Mouse (Mus musculus): ENCODE results near the gene Fam107b. TPM values are rescaled to one million over a fixed set of nuclear protein-coding genes. Genes with fewer than 3 reads are reported as not detected.
A peak's percentile ranks its signal among the peaks of the same experiment; 100 is the strongest.

Fam107b gene
- polyA plus RNA-seq, 1 experiment from 2014 or later: 39.1 TPM

DNA sequence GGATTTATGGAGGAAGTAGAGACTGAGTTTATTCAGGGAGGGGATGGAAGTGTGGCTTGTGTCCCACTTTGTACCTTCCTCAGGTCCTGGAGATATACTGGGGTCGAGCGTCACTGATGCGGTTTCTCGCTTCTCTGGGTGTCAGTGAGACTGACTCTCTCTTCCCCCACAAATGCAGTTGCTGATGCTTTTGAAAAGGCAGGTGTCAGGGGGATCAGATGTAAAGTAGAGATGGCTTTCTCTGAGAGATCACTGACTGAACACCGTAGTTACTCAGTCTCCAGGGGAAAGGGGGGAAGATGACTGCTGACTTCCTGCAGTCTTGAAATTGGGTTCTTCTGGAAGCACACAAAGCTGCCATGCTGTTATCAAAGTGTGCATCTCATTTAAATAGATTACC lies 185.6 kb downstream of the Fam107b start:
- 79% methylated on average over 5 of the region's 5 CpGs for WGBS
- Histone ChIP-seq H3K36me3 (no peaks in the 10 kb centered on the region), H3K27ac (0 out of 2 replicates have a peak overlapping the region, but pooled peaks have one; percentile 32), H3K4me2 (replicated peaks) (no peak overlapping the region), H3K9ac (replicated peaks) (no peak overlapping the region), H3K4me1 (replicated peaks) (peaks cover 50% of the 10 kb centered on the region), H3K27me3 (no peaks in the 10 kb centered on the region), H3K9me3 (no peaks in the 10 kb centered on the region), H3K4me3 (replicated peaks) (no peak overlapping the region)
- ATAC-seq: no peak

DNA sequence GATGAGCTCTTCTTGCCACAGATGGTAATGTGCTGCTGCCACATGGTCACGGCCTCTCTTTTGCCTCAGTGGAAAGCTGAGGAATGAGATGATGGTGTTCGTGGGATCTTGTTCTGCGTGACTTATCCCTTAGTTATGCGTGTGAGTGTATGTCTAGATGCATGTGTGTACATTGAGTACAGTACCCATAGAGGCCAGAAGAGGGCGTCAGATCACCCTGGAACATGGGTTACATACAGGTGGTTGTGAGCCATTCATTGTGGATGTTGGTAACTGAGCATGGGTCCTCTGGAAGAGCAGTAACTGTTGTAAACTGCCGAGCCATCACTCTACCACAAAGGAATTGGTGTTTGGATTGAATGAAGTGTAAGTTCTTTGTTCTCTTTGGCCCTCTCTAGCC lies 188.1 kb downstream of the Fam107b start:
- H3K36me3 ChIP-seq: no peaks in the 10 kb centered on the region

DNA sequence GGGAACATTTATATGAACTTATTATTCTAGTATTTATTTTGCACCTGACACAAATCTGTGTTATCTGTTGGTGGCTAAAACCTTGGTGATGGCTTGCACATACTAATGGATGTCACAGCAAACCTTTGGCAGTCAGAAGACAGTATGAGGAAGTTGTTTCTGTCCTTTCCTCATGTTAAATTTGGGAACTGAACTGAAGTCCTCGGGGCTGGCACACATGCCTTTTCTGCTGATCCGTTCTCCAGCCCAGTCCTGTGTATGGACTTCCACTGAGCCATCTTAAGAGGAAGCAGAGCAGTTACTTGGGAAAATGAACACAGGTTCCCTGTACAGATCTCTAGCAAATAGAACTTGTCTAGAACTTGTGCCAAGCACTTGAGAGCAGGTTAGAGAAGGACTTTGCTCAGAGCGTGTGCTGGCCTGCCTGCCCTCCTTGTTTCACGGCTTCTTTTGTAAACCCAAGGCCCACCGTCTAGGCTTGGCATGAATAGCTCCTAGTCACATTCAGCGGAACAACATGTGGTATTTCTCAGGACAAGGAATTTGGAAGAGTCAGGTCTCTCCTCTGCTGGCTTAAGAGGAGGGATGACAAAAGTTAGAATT lies 190.0 kb downstream of the Fam107b start:
- 80% methylated on average over 6 of the region's 6 CpGs for WGBS
- no peak for ATAC-seq
- no peak overlapping the region for H3K4me2 ChIP-seq (replicated peaks)
- H3K27ac ChIP-seq: no peak overlapping the region
- no peaks in the 10 kb centered on the region for H3K27me3 ChIP-seq
- no peaks in the 10 kb centered on the region for H3K9me3 ChIP-seq
- no peaks in the 10 kb centered on the region for H3K36me3 ChIP-seq
- H3K4me3 ChIP-seq (replicated peaks): no peak overlapping the region
- H3K4me1 ChIP-seq (replicated peaks): peaks cover 23% of the 10 kb centered on the region
- H3K9ac ChIP-seq (replicated peaks): no peak overlapping the region

More for the DNA sequence above, 188.1 kb downstream of the Fam107b start:
- H3K9me3 ChIP-seq: no peaks in the 10 kb centered on the region
- no peak overlapping the region for H3K4me3 ChIP-seq (replicated peaks)
- H3K27me3 ChIP-seq: no peaks in the 10 kb centered on the region
- H3K27ac ChIP-seq: no peak overlapping the region
- no peak overlapping the region for H3K4me2 ChIP-seq (replicated peaks)
- peaks cover 40% of the 10 kb centered on the region for H3K4me1 ChIP-seq (replicated peaks)
- ATAC-seq: no peak
- 91% methylated on average over 6 of the region's 6 CpGs for WGBS
- no peak overlapping the region for H3K9ac ChIP-seq (replicated peaks)

DNA sequence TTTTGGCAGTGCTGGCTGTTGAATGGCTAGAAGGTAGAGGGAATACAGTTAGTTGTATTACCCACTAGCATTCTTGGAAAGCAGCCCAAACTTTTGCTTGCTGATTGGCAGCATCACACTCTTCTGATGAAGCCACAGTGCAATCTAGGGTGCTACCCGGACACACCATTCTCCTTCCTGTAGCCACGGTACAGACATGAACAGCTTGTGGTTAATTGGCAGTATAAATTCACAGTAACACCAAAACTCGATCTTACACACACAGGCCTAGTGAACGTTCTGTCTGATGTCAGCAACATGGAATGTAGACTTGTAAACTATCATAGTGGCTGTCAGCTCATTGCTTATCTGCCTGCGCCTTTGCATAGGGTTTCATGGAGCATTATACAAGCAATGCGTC lies 193.8 kb downstream of the Fam107b start:
- Histone ChIP-seq H3K36me3 (no peaks in the 10 kb centered on the region), H3K4me2 (replicated peaks) (no peak overlapping the region), H3K4me1 (replicated peaks) (0 out of 2 replicates have a peak, but pooled peaks cover 5% of the 10 kb centered on the region), H3K4me3 (replicated peaks) (no peak overlapping the region), H3K9ac (replicated peaks) (no peak overlapping the region), H3K27ac (no peak overlapping the region), H3K27me3 (no peaks in the 10 kb centered on the region), H3K9me3 (no peaks in the 10 kb centered on the region)
- ATAC-seq: no peak
- 85% methylated on average over 6 of the region's 6 CpGs for WGBS

DNA sequence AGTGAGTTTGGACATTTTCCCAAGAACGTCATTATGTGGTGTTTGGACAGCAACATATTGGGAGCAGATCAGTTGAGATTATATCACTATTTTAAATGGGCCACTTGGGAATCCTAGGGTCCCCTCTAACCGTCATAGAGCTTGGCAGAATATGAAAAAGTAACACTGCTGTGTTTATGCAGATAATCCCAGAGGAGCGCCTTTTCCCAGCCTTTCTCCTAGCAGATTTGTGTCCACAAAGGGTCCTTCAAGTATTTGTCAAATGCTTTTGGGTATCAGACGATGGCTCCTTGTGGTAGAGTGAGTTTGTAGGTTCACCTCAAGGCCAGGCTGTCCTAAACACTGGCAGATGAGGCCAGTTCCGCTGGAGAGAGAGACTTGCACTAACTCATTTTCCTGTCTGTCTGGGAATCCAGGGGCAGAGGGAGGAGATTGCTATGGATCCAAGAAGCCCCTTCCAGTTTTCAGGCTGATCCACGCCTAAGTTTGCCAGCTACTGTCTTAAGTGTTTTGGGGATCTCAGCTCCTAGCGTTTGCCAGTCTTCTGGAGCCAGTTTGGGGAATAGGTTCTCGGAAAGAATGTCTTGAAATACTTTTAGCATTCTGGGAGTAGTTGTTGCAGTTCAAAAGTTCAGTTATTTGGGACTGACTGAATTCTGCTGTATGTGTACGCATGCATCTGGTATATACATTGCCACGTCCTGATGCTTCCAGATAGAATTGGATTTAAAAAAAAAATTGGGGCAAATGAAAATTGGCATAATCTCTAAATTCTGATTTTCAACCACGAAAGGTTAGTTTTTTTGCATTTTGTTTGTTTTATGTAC lies 195.9 kb downstream of the Fam107b start:
- Histone ChIP-seq H3K4me2 (replicated peaks) (no peak overlapping the region), H3K36me3 (no peaks in the 10 kb centered on the region), H3K4me1 (replicated peaks) (0 out of 2 replicates have a peak, but pooled peaks cover 2% of the 10 kb centered on the region), H3K9me3 (no peaks in the 10 kb centered on the region), H3K4me3 (replicated peaks) (no peak overlapping the region), H3K27me3 (no peaks in the 10 kb centered on the region), H3K27ac (no peak overlapping the region), H3K9ac (replicated peaks) (no peak overlapping the region)
- WGBS: 80% methylated on average over 11 of the region's 11 CpGs
- ATAC-seq: no peak

DNA sequence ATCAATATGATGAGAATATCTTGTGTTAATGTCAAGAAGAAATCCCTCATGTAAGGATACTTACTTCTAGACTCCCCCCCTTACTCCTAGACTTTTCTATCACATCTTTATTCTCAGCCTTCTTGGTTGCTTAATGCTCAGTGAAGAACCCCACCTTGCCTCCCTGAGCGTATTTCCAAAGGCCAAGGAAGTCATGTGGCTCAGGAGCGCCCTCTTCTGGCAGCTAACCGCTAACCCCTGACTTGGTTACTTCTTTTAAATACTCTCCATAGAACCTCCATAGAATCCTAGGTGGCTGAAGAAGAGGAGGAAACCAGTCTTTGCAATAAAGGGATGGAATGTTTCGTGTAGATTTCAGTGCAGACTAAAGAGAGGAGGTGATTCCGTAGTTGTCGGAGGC lies 199.0 kb downstream of the Fam107b start:
- Histone ChIP-seq H3K36me3 (0 out of 2 replicates have a peak, but pooled peaks cover 3% of the 10 kb centered on the region), H3K27me3 (no peaks in the 10 kb centered on the region), H3K27ac (no peak overlapping the region), H3K9ac (replicated peaks) (no peak overlapping the region), H3K4me1 (replicated peaks) (0 out of 2 replicates have a peak, but pooled peaks cover 2% of the 10 kb centered on the region), H3K4me2 (replicated peaks) (no peak overlapping the region), H3K4me3 (replicated peaks) (no peak overlapping the region), H3K9me3 (no peaks in the 10 kb centered on the region)
- peak; percentile 48; the same call in 1 of the 2 replicates for ATAC-seq
- WGBS: 32% methylated on average over 6 of the region's 6 CpGs

DNA sequence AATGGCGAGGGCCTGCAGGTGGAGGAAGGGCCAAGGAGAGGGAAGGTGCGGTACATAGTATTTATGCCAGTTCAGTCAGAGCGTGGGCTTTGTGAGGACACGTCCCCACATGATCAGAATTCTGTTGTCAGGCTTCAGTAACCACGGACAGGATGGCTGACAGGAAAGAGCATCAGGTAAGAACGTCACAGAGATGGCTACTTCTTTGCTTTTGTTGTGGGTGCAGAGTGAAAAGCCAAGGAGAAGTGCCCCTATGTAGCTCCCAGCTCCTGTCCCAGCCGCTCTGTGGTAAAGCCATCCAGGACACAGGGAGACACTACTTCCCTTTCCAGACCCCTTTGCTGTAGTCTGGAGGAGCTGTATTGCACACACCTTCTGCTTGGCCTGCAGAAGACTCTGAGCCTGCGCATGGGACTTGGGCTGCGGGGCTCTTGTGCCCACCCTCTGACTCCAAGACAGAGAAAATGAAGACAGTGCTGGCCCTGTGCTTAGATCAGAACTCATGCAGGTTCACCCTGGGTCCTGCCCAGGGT lies 199.6 kb downstream of the Fam107b start:
- no peak overlapping the region for H3K4me3 ChIP-seq (replicated peaks)
- H3K9ac ChIP-seq (replicated peaks): no peak overlapping the region
- H3K36me3 ChIP-seq: 0 out of 2 replicates have a peak, but pooled peaks cover 3% of the 10 kb centered on the region
- no peak for ATAC-seq
- H3K27me3 ChIP-seq: no peaks in the 10 kb centered on the region
- no peaks in the 10 kb centered on the region for H3K9me3 ChIP-seq
- no peak overlapping the region for H3K4me2 ChIP-seq (replicated peaks)
- 0 out of 2 replicates have a peak, but pooled peaks cover 2% of the 10 kb centered on the region for H3K4me1 ChIP-seq (replicated peaks)
- no peak overlapping the region for H3K27ac ChIP-seq
- WGBS: 82% methylated on average over 9 of the region's 9 CpGs

DNA sequence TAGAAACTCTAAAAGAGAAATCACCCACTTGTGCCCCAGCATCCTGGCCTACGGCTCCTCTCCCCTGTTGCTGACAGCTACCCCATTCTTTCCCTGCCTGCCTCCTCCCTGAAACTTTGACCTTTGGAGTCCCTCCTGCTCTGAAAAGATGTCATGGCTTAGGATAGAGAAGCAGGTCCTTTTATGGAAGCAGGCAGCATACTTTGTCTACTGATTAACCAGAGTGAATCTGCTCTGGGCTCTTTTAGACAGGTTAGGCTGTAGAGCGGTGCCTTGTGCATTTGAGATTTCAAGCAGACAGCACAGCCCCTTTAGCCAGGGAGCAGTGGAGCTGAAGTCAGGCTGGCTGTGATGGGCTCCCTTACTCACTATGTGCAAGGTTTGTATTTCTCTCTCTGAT lies 200.1 kb downstream of the Fam107b start:
- no peak overlapping the region for H3K4me3 ChIP-seq (replicated peaks)
- H3K4me2 ChIP-seq (replicated peaks): no peak overlapping the region
- H3K4me1 ChIP-seq (replicated peaks): 0 out of 2 replicates have a peak, but pooled peaks cover 2% of the 10 kb centered on the region
- H3K9ac ChIP-seq (replicated peaks): no peak overlapping the region
- ATAC-seq: no peak
- H3K9me3 ChIP-seq: no peaks in the 10 kb centered on the region
- 0 out of 2 replicates have a peak, but pooled peaks cover 3% of the 10 kb centered on the region for H3K36me3 ChIP-seq
- H3K27me3 ChIP-seq: no peaks in the 10 kb centered on the region
- no peak overlapping the region for H3K27ac ChIP-seq
- 78% methylated on average over 2 of the region's 2 CpGs for WGBS

DNA sequence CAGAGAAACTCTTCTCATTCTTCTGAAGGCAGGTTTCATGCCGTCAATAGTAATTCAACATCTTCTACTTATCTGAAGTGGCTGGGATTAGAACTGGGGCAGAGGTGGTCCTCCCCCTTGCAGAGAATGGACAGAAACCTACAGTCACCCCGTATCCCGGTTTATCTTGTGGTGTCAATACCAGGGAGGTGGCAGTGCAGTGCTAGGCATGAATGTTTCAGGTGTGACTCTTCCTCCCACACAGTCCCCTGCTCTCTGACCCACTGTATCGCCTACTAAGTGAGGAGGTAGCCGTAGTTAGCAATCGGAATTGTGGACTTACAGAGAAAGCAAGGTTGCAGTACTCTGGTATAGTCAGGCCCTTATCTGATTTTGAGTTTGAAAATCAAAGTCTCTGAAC lies 201.2 kb downstream of the Fam107b start:
- Histone ChIP-seq H3K27me3 (no peaks in the 10 kb centered on the region), H3K4me3 (replicated peaks) (no peak overlapping the region), H3K9me3 (no peaks in the 10 kb centered on the region), H3K4me2 (replicated peaks) (no peak overlapping the region), H3K4me1 (replicated peaks) (0 out of 2 replicates have a peak, but pooled peaks cover 2% of the 10 kb centered on the region), H3K36me3 (0 out of 2 replicates have a peak, but pooled peaks cover 3% of the 10 kb centered on the region), H3K27ac (no peak overlapping the region), H3K9ac (replicated peaks) (no peak overlapping the region)
- no peak for ATAC-seq
- 94% methylated on average over 6 of the region's 6 CpGs for WGBS

DNA sequence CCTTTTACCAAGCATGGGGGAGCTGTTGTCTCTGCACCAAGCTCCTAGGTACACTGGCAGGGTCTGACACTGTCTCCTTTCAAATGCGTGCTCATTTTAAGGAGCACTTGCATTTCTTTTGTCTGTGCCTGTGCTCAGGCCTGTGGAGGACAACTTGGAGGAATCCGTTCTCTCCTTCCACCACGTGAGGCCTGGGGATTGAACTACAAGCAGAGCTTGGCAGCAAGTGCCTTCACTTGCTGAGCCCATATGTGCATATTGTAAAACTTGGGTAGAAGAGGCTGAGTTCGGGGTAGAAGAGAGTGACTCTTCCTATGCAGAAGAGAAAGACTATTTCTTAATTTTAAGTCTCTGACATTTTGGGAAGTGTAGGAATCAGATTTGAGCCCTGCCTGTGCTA lies 202.8 kb downstream of the Fam107b start:
- H3K36me3 ChIP-seq: 0 out of 2 replicates have a peak, but pooled peaks cover 7% of the 10 kb centered on the region
- WGBS: 56% methylated on average over 4 of the region's 4 CpGs

DNA sequence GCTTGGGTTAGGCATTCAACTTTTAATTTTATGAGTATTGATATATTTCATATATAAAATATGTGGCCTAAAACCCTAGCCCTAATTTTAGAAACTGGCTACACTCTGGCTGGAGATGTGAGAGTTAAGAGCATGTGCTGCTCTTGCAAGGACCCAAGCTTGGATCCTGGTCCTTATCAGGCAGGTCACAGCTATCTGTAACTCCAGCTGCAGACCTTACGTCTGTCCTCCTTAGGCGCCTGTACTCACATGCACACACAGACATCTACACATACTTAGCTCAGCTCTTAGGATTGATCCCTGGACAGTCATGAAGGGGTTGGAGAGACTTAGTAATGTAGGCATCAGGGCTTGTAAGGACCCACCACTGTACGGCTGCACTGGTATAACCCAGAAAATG lies 205.3 kb downstream of the Fam107b start:
- H3K27ac ChIP-seq: no peak overlapping the region
- no peak overlapping the region for H3K4me2 ChIP-seq (replicated peaks)
- no peaks in the 10 kb centered on the region for H3K9me3 ChIP-seq
- no peaks in the 10 kb centered on the region for H3K27me3 ChIP-seq
- 99% methylated on average over 3 of the region's 3 CpGs for WGBS
- no peak overlapping the region for H3K4me3 ChIP-seq (replicated peaks)
- peaks cover 30% of the 10 kb centered on the region for H3K36me3 ChIP-seq
- no peak for ATAC-seq
- no peak overlapping the region for H3K9ac ChIP-seq (replicated peaks)
- no peaks in the 10 kb centered on the region for H3K4me1 ChIP-seq (replicated peaks)

More for the DNA sequence above, 202.8 kb downstream of the Fam107b start:
- H3K9ac ChIP-seq (replicated peaks): no peak overlapping the region
- H3K4me1 ChIP-seq (replicated peaks): no peaks in the 10 kb centered on the region
- no peak overlapping the region for H3K4me3 ChIP-seq (replicated peaks)
- H3K27ac ChIP-seq: no peak overlapping the region
- H3K27me3 ChIP-seq: no peaks in the 10 kb centered on the region
- no peak overlapping the region for H3K4me2 ChIP-seq (replicated peaks)
- ATAC-seq: no peak
- no peaks in the 10 kb centered on the region for H3K9me3 ChIP-seq

DNA sequence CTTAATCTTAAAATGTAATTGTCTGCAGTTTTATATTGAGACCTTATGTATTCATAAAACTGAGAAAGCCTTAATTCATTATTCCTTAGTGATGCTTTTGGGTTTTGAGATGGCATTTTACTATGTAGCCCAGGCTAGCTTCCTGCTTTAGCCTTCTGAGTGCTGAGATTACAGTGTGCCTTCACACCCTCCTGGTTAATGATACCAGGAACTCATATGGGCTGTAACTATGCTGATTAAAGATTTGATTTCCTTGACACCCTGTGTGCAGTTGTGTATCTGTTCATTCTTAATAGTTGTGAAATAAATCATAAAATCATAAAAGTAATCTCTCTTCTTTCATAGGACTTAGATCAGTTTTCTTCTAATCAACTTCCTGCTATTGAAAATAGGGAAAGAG lies 205.8 kb downstream of the Fam107b start:
- H3K27me3 ChIP-seq: no peaks in the 10 kb centered on the region
- H3K4me2 ChIP-seq (replicated peaks): no peak overlapping the region
- no peak for ATAC-seq
- no peak overlapping the region for H3K4me3 ChIP-seq (replicated peaks)
- H3K4me1 ChIP-seq (replicated peaks): no peaks in the 10 kb centered on the region
- H3K27ac ChIP-seq: no peak overlapping the region
- H3K9ac ChIP-seq (replicated peaks): no peak overlapping the region
- no peaks in the 10 kb centered on the region for H3K9me3 ChIP-seq
- peaks cover 30% of the 10 kb centered on the region for H3K36me3 ChIP-seq

Data from midbrain, embryonic 13.5 days (tissue).